Mouse (Mus musculus) right cerebral cortex, adult 2 months (tissue): ENCODE results near the gene 2900092C05Rik.
A peak's percentile ranks its signal among the peaks of the same experiment; 100 is the strongest.

Experiments
- DNase-seq, 2 experiments: peaks; one replicate each; pipeline ENCODE4 v3.0.0; 2021 to 2022; ENCODE audit warnings: low spot score in 2 of 2

Gene 2900092C05Rik

GRCm38 (mm10) chr7:12512217-12512616 lies at the start of gene 2900092C05Rik:
2900092C05Rik (plus strand) TSS chr7:12512517.
- DNase-seq, result no peak

GRCm38 (mm10) chr7:12478158-12479008 lies 33.9 kb upstream of the 2900092C05Rik start, which contains the start of gene Zfp606:
Zfp606 (plus strand) TSS chr7:12478293.
- DNase-seq, result peak; percentile 88 to 91

- DNase-seq, result no peak
Observed at GRCm38 (mm10) chr7:12479009-12479346, 33.3 kb upstream of the 2900092C05Rik start.

- DNase-seq, result no peak
Observed at GRCm38 (mm10) chr7:12479525-12479924, 32.8 kb upstream of the 2900092C05Rik start.

DNA sequence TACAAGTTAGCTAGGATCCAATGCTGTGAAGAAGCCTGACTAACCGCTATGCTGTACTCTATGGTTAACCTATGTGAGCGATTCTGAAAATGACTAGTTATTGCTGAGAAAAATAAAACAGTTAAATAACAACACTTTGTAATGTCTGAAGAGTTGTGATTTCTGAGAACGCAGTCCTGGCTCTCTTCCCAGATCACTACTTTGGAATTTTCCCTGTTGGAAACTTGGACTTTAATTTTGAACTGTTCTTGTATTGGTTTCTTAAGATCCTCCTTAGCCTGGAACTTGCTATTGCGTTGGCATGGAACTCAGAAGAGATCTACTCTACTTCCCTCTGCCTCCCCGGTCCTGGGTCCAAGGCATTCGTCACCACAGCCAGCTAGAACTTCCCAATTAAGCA lies 28.5 kb upstream of the 2900092C05Rik start:
- DNase-seq, result peak in 1 of 2 experiments; percentile 3

DNA sequence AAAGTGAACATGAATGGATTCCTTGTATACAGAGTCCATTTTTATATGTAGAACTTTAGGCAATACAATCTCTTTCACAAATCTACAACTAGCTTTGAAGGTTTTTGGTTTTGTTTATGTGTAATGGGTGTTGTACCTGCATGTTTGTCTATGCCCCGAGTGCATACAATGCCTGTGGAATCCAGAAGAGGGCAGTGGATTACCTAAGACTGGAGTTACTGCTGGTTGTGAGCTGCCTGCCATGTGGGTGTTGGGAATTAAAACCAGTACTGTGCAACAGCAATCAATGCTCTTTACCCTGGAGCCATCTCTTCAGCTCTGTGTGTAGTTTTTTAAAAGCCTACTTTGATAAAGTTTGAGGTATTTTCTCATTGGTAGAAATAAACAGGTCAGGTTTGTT lies 26.4 kb upstream of the 2900092C05Rik start:
- no peak for DNase-seq

DNA sequence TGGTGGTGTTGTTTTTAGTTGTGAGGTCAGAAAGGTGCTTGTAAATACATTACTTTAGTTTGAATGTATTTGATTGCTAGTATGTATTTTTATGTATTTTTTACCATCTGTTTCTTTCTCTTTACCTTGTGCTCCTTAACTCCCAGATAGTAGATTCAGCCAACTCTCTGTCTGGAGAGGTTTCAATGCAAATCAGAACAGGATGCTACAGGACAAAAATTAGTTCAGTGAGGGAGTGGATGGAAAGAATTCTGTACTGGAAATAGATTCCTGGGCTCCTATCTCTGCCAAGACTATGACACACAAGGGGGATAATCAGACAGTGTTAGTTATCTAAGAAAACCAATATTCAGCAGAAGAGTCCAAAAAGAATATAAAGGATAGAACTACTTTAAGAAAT lies 25.6 kb upstream of the 2900092C05Rik start:
- DNase-seq, result no peak

DNA sequence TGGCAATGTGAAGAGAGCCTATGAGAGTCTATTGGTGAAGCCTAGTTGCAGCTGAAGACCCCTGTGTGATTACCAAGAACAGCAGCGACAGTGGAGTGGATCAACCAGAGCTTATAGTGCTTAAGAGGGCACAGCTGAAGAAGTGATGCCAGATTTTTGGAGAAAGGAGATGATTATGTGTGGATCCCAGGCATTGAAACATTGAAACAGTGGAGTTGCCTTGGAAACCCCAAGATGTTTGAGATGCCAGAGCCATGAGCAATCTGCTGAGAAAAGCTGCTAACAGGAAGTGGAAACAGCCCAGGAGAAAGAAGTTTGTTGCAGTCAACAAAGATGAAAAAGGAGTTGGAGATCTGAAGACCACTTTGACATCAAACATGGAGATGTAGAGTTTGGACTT lies 1.4 kb upstream of the 2900092C05Rik start:
- no peak for DNase-seq
